Comparison of ENCODE assay signal across 24 mouse cellular contexts in the genomic region with DNA sequence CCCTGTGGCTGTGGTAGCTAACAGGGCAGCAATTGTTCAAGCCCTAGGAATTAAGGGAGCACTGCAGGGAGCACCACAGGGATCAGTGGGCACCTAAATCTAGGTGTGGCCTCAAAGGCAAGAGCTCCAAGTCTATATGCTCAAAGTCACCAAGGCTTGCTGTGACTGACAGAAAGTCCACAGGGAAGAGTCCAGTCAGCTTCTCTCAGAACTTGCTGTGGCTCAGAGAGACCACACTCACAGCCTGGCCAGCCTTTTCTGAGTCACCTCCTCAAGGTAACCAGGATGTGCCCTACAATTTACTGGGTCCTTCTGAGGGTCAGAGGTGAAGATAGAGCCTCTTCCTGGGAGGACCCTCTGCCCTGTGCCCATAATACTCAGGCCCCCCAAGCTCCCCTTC.
DNase-seq lines count a peak whose midpoint lies in the region; ATAC-seq and TF ChIP-seq lines count a peak whose summit lies in the region.
"Had no signal": no experiment of that assay in that cellular context is flagged by ENCODE, and none has a peak within 500 bp of the region (broad histone marks: within the 10 kb centered on the region; RNA-seq: fewer than 3 reads in every experiment).

No protein-coding gene starts in this region.

- no peak overlapping the region for H3K9ac ChIP-seq in stomach, postnatal 0 days (ENCODE audit: low read length)
- H3K9ac ChIP-seq: forebrain, embryonic 13.5 days; heart, embryonic 13.5 days; hindbrain, embryonic 14.5 days had no signal

- 0 out of 2 replicates have a peak overlapping the region, but pooled peaks have one; percentile 30 for H3K27ac ChIP-seq in stomach, postnatal 0 days (replicated peaks)
- H3K27ac ChIP-seq: forebrain, embryonic 10.5 days; forebrain, embryonic 13.5 days; heart, adult 2 months; heart, embryonic 10.5 days; heart, embryonic 13.5 days; hindbrain, embryonic 14.5 days; hindbrain, postnatal 0 days had no signal

- no peak for TF ChIP-seq CTCF in stomach, postnatal 0 days (IDR thresholded peaks at IDR 0.05; ENCODE audit: low read depth)

- no peak overlapping the region for H3K4me2 ChIP-seq in stomach, postnatal 0 days (replicated peaks; ENCODE audit: low read depth)
- H3K4me2 ChIP-seq: forebrain, embryonic 13.5 days; heart, embryonic 13.5 days; hindbrain, embryonic 14.5 days had no signal

- H3K27me3 ChIP-seq in stomach, postnatal 0 days (ENCODE audit: control insufficient read depth, insufficient read depth, low read length) = no peaks in the 10 kb centered on the region
- H3K27me3 ChIP-seq: forebrain, embryonic 13.5 days; heart, embryonic 13.5 days had no signal

- no peak for TF ChIP-seq EP300 in stomach, postnatal 0 days (optimal IDR thresholded peaks at IDR 0.05)

- H3K36me3 ChIP-seq in stomach, postnatal 0 days (ENCODE audit: control insufficient read depth, insufficient read depth, low read length) = no peaks in the 10 kb centered on the region
- H3K36me3 ChIP-seq: forebrain, embryonic 10.5 days; heart, embryonic 10.5 days; heart, embryonic 13.5 days had no signal

- peak; percentile 30; the same call in 1 of the 2 replicates for ATAC-seq in stomach, postnatal 0 days (ENCODE audit: low FRiP score, low TSS enrichment)
- ATAC-seq: CD4-positive, CD25-positive, alpha-beta regulatory T cell, adult 4 months; forebrain, embryonic 13.5 days; forebrain, embryonic 16.5 days; hindbrain, postnatal 0 days; inflammation-experienced regulatory T-cells, adult 6 months; intestine, embryonic 16.5 days had no signal

- H3K4me1 ChIP-seq in stomach, postnatal 0 days (replicated peaks; ENCODE audit: control insufficient read depth, insufficient read depth) = 0 out of 2 replicates have a peak, but pooled peaks cover 2% of the 10 kb centered on the region
- H3K4me1 ChIP-seq: forebrain, embryonic 13.5 days had no signal

- no peaks in the 10 kb centered on the region for H3K9me3 ChIP-seq in stomach, postnatal 0 days (ENCODE audit: control insufficient read depth, low read length)
- H3K9me3 ChIP-seq: forebrain, embryonic 10.5 days; forebrain, embryonic 13.5 days; heart, embryonic 10.5 days; heart, embryonic 13.5 days had no signal

- DNase-seq in adrenal gland, adult (ENCODE audit: inconsistent age in 2 of 2, low spot score in 1 of 2) = peak; percentile 53 to 78
- no peak for DNase-seq in adrenal gland, adult 8-10 months
- DNase-seq in adrenal gland, postnatal 36 days = peak; percentile 35 to 42
- no peak for DNase-seq in adrenal gland, adult 18-20 months (ENCODE audit: low spot score in 2 of 2)
- no peak for DNase-seq in stomach, postnatal 0 days (ENCODE audit: low spot score)
- no peak for DNase-seq in thymus, postnatal 10 days (ENCODE audit: low spot score in 2 of 2)
- DNase-seq: cerebellum, adult 11-12 months; cerebellum, adult 8-10 months; gastrocnemius, postnatal 10 days; gastrocnemius, postnatal 36 days; heart, adult 2 months; heart, postnatal 14 days; heart, postnatal 4 days; kidney, adult 18-20 months had no signal

- H3K4me3 ChIP-seq in stomach, postnatal 0 days (ENCODE audit: low read depth, low read length) = no peak overlapping the region
- H3K4me3 ChIP-seq: forebrain, embryonic 10.5 days; forebrain, embryonic 13.5 days; heart, adult 2 months; heart, embryonic 10.5 days; heart, embryonic 13.5 days had no signal

Comparison
In these comparisons a context has a peak if more than half of its experiments do, and no peak if none do; other contexts are left out.
1. DNase-seq: peak in adrenal gland, adult (2 of 2) and adrenal gland, postnatal 36 days (2 of 2); none in adrenal gland, adult 8-10 months (single experiment), adrenal gland, adult 18-20 months (0 of 2), stomach, postnatal 0 days (single experiment) and thymus, postnatal 10 days (0 of 2).